In the genomic region with DNA sequence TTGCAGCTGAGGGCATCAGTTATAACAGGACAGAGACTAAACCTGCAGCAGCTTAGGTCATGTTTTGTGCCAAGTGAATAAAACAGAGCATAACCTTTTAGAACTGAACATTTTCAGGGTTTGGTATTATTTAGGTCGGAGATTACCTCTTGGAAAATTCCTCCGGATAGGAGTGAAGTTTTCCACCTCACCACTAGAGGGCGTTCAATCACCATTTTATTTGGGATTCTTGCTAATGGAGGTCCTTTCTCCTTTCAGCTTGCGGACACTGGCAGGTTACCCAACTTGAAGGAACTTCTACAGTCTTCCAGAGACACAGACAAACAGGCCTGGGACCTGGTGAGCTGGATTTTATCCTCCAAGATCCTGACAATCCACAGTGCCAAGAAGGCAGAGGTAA, we compare ENCODE assay signal across 9 mouse cellular contexts. TPM values are rescaled to one million over a fixed set of nuclear protein-coding genes. Genes with fewer than 3 reads are reported as not detected.
DNase-seq lines count a peak whose midpoint lies in the region; ATAC-seq and TF ChIP-seq lines count a peak whose summit lies in the region.
"Had no signal": no experiment of that assay in that cellular context is flagged by ENCODE, and none has a peak within 500 bp of the region (broad histone marks: within the 10 kb centered on the region; RNA-seq: fewer than 3 reads in every experiment).

No protein-coding gene starts in this region.

- H3K36me3 ChIP-seq in embryonic facial prominence, embryonic 11.5 days (replicated peaks; ENCODE audit: control insufficient read depth, insufficient read depth, low read depth, low read length), result peaks cover 2% of the 10 kb centered on the region; the same call in 1 of the 2 replicates
- peaks cover 19% of the 10 kb centered on the region for H3K36me3 ChIP-seq in embryonic facial prominence, embryonic 10.5 days (replicated peaks)
- peaks cover 86% of the 10 kb centered on the region for H3K36me3 ChIP-seq in G1E (replicated peaks)
- H3K36me3 ChIP-seq in hindbrain, embryonic 16.5 days (ENCODE audit: control insufficient read depth, insufficient read depth, low read length), result peaks cover 5% of the 10 kb centered on the region; the same call in 1 of the 2 replicates

- TF ChIP-seq CTCF in left cerebral cortex, adult 2 months (IDR thresholded peaks at IDR 0.05), result peak; percentile 60
- peak; percentile 66 for TF ChIP-seq CTCF in G1E (IDR thresholded peaks at IDR 0.05; ENCODE audit: low read depth, low read length)

- peak; percentile 66 for DNase-seq in embryonic facial prominence, embryonic 11.5 days (ENCODE audit: low spot score)
- DNase-seq in embryonic facial prominence, embryonic 10.5 days (ENCODE audit: low spot score), result no peak
- no peak for DNase-seq in left cerebral cortex, adult 2 months (ENCODE audit: extremely low spot score in 1 of 2, low spot score in 2 of 2)
- no peak for DNase-seq in left cerebral cortex, adult 9 months (ENCODE audit: low spot score in 2 of 2)
- no peak for DNase-seq in G1E (ENCODE audit: low spot score)
- peak; percentile 44 for DNase-seq in induced T-regulatory cell, adult 2 months (ENCODE audit: low read depth)

- H3K4me3 ChIP-seq in embryonic facial prominence, embryonic 11.5 days (ENCODE audit: low read depth, low read length), result no peak overlapping the region
- H3K4me3 ChIP-seq in embryonic facial prominence, embryonic 10.5 days, result no peak overlapping the region
- no peak overlapping the region for H3K4me3 ChIP-seq in left cerebral cortex, adult 2 months
- no peak overlapping the region for H3K4me3 ChIP-seq in G1E (ENCODE audit: low read depth, low read length)
- no peak overlapping the region for H3K4me3 ChIP-seq in hindbrain, embryonic 16.5 days (ENCODE audit: low read length)

- H3K4me2 ChIP-seq in embryonic facial prominence, embryonic 11.5 days (ENCODE audit: low read depth, low read length), result no peak overlapping the region
- H3K4me2 ChIP-seq in hindbrain, embryonic 16.5 days (ENCODE audit: low read length), result no peak overlapping the region

- H3K27me3 ChIP-seq in embryonic facial prominence, embryonic 11.5 days (ENCODE audit: control insufficient read depth, insufficient read depth, low read length), result no peaks in the 10 kb centered on the region
- H3K27me3 ChIP-seq in embryonic facial prominence, embryonic 10.5 days (replicated peaks; ENCODE audit: low read depth, poor library complexity, severe bottlenecking), result no peaks in the 10 kb centered on the region
- H3K27me3 ChIP-seq in G1E (ENCODE audit: insufficient read depth, low read length), result no peaks in the 10 kb centered on the region
- H3K27me3 ChIP-seq in hindbrain, embryonic 16.5 days (replicated peaks; ENCODE audit: control insufficient read depth, insufficient read depth, low read length), result no peaks in the 10 kb centered on the region

- WGBS in embryonic facial prominence, embryonic 11.5 days, result 32% methylated on average over 4 of the region's 4 CpGs
- 33% methylated on average over 4 of the region's 4 CpGs for WGBS in embryonic facial prominence, embryonic 10.5 days
- WGBS in hindbrain, embryonic 16.5 days, result 36% methylated on average over 4 of the region's 4 CpGs

- no peak overlapping the region for H3K27ac ChIP-seq in embryonic facial prominence, embryonic 11.5 days (replicated peaks; ENCODE audit: low read depth, low read length)
- no peak overlapping the region for H3K27ac ChIP-seq in embryonic facial prominence, embryonic 10.5 days (replicated peaks)
- H3K27ac ChIP-seq in left cerebral cortex, adult 2 months, result no peak overlapping the region
- H3K27ac ChIP-seq in hindbrain, embryonic 16.5 days (ENCODE audit: low read depth, low read length), result no peak overlapping the region
- H3K27ac ChIP-seq: macrophage had no signal

- no peaks in the 10 kb centered on the region for H3K9me3 ChIP-seq in embryonic facial prominence, embryonic 11.5 days (replicated peaks; ENCODE audit: control insufficient read depth, low read length)
- H3K9me3 ChIP-seq in embryonic facial prominence, embryonic 10.5 days, result no peaks in the 10 kb centered on the region
- no peaks in the 10 kb centered on the region for H3K9me3 ChIP-seq in G1E (replicated peaks)
- H3K9me3 ChIP-seq in hindbrain, embryonic 16.5 days (ENCODE audit: control insufficient read depth, low read length), result no peaks in the 10 kb centered on the region

- intact Hi-C loops in left cerebral cortex, adult 2 months (cut with DNase I), result loop anchor here (2.0 kb wide), 1 partner anchor 55 kb away; no protein-coding TSS in a partner anchor

- H3K4me1 ChIP-seq in embryonic facial prominence, embryonic 11.5 days (ENCODE audit: control insufficient read depth, insufficient read depth, low read length), result no peaks in the 10 kb centered on the region
- H3K4me1 ChIP-seq in embryonic facial prominence, embryonic 10.5 days, result no peaks in the 10 kb centered on the region
- peaks cover 32% of the 10 kb centered on the region for H3K4me1 ChIP-seq in G1E (ENCODE audit: insufficient read depth, low read depth, low read length)
- no peaks in the 10 kb centered on the region for H3K4me1 ChIP-seq in hindbrain, embryonic 16.5 days (ENCODE audit: control insufficient read depth, insufficient read depth, low read depth, low read length)

- no peak for ATAC-seq in embryonic facial prominence, embryonic 11.5 days (replicated peaks; ENCODE audit: insufficient number of reproducible peaks, low FRiP score, low TSS enrichment, low read depth)
- no peak for ATAC-seq in G1E (ENCODE audit: extremely low read depth, insufficient number of reproducible peaks, low FRiP score, poor library complexity, severe bottlenecking)
- no peak for ATAC-seq in monocyte, adult 5-6 weeks (replicated peaks; ENCODE audit: insufficient number of reproducible peaks, low FRiP score, low TSS enrichment, poor library complexity, severe bottlenecking)
- ATAC-seq in hindbrain, embryonic 16.5 days, result no peak

- no peak overlapping the region for H3K9ac ChIP-seq in embryonic facial prominence, embryonic 11.5 days (replicated peaks; ENCODE audit: low read length)
- no peak overlapping the region for H3K9ac ChIP-seq in hindbrain, embryonic 16.5 days (ENCODE audit: low read depth, low read length)

RNA-seq across cellular contexts. Expression of a gene that starts 30.6 kb away (rescaled TPM):
- polyA plus RNA-seq in embryonic facial prominence, embryonic 11.5 days (2014; fragmentation: Nextera tagmentation; extraction: Ambion mirVana), result 4.9 and 5.7 TPM in 2 replicates
- polyA plus RNA-seq in embryonic facial prominence, embryonic 10.5 days (2016; fragmentation: Nextera tagmentation; extraction: Ambion mirVana), result 8.2 and 8.3 TPM in 2 replicates
- total RNA-seq in left cerebral cortex, adult 2 months (2021), result 1 to 10 TPM; 3.6 to 4.0 TPM
- total RNA-seq in G1E (2014; fragmentation: Nextera tagmentation) (14.8 and 19.5 TPM in 2 replicates), G1E (2017) (7.7 and 7.8 TPM in 2 replicates)
- 15.9 and 19.4 TPM in 2 replicates for polyA plus RNA-seq in G1E (2012)
- 1.9 to 3.1 TPM (median 2.3 TPM) in 3 replicates for total RNA-seq in monocyte, adult 5-6 weeks (2017)
- 7.7 and 8.3 TPM in 2 replicates for polyA plus RNA-seq in hindbrain, embryonic 16.5 days (2015; fragmentation: Nextera tagmentation; extraction: Ambion mirVana)

RNA-seq across cellular contexts. Expression of a gene that starts 39.2 kb away (rescaled TPM):
- polyA plus RNA-seq in embryonic facial prominence, embryonic 11.5 days (2014; fragmentation: Nextera tagmentation; extraction: Ambion mirVana), result 0.21 TPM in 2 replicates
- 0.05 and 0.15 TPM in 2 replicates for polyA plus RNA-seq in embryonic facial prominence, embryonic 10.5 days (2016; fragmentation: Nextera tagmentation; extraction: Ambion mirVana)
- under 1 TPM in 1 of 2 experiments, not detected in 1; 0.21 TPM for total RNA-seq in left cerebral cortex, adult 2 months (2021)
- total RNA-seq in G1E (2014; fragmentation: Nextera tagmentation), result not detected in 2 replicates
- total RNA-seq in G1E (2017), result under 0.01 TPM in 1 of 2 replicates, not detected in the other
- polyA plus RNA-seq in G1E (2012), result not detected in 2 replicates
- total RNA-seq in monocyte, adult 5-6 weeks (2017), result not detected in 3 replicates
- 0.38 and 0.91 TPM in 2 replicates for polyA plus RNA-seq in hindbrain, embryonic 16.5 days (2015; fragmentation: Nextera tagmentation; extraction: Ambion mirVana)
- polyA plus RNA-seq: macrophage had no signal

Comparison
In these comparisons a context has a peak if more than half of its experiments do, and no peak if none do; other contexts are left out.
1. DNase-seq: peak in embryonic facial prominence, embryonic 11.5 days (single experiment) and induced T-regulatory cell, adult 2 months (single experiment); none in embryonic facial prominence, embryonic 10.5 days (single experiment), left cerebral cortex, adult 2 months (0 of 2), left cerebral cortex, adult 9 months (0 of 2) and G1E (single experiment).